Mouse (Mus musculus) right cerebral cortex, postnatal 4 days (tissue): ENCODE measurements at regions not wholly inside any gene's neighbourhood (a gene's known extent, or its start where the extent isn't known, plus 50 kb on each side); places are given as distances from the start of the nearest gene placed in this dataset.

Source experiments
- DNase-seq: peaks from one replicate; pipeline ENCODE4 v3.0.0-alpha.2; 2022

GRCm38 (mm10) chr4:10149911-10150310 is 724.4 kb upstream of the 2610301B20Rik start:
- no peak for DNase-seq

- peak; percentile 22 for DNase-seq
Measured at GRCm38 (mm10) chr4:10150501-10150900, 723.8 kb upstream of the 2610301B20Rik start.

- DNase-seq = no peak
Measured at GRCm38 (mm10) chr4:10155705-10156390, 718.5 kb upstream of the 2610301B20Rik start.

GRCm38 (mm10) chr4:10189896-10190295 is 684.4 kb upstream of the 2610301B20Rik start:
- DNase-seq = no peak

GRCm38 (mm10) chr4:10197245-10197943 is 676.9 kb upstream of the 2610301B20Rik start:
- no peak for DNase-seq

- DNase-seq = no peak
Measured at GRCm38 (mm10) chr4:10201835-10202234, 672.5 kb upstream of the 2610301B20Rik start.

- DNase-seq = no peak
Measured at GRCm38 (mm10) chr4:10204224-10204623, 670.1 kb upstream of the 2610301B20Rik start.

GRCm38 (mm10) chr4:10209324-10209923 is 664.9 kb upstream of the 2610301B20Rik start:
- no peak for DNase-seq

GRCm38 (mm10) chr4:10211303-10211702 is 663.0 kb upstream of the 2610301B20Rik start:
- no peak for DNase-seq

- no peak for DNase-seq
Measured at GRCm38 (mm10) chr4:10235324-10235723, 639.0 kb upstream of the 2610301B20Rik start.

GRCm38 (mm10) chr4:10242117-10242516 is 632.2 kb upstream of the 2610301B20Rik start:
- DNase-seq = no peak

- no peak for DNase-seq
Measured at GRCm38 (mm10) chr4:10242909-10243308, 631.4 kb upstream of the 2610301B20Rik start.

- no peak for DNase-seq
Measured at GRCm38 (mm10) chr4:10254029-10254690, 620.1 kb upstream of the 2610301B20Rik start.

GRCm38 (mm10) chr4:10257537-10257936 is 616.8 kb upstream of the 2610301B20Rik start:
- no peak for DNase-seq

GRCm38 (mm10) chr4:10260351-10260750 is 613.9 kb upstream of the 2610301B20Rik start:
- no peak for DNase-seq

- DNase-seq = no peak
Measured at GRCm38 (mm10) chr4:10265942-10266341, 608.4 kb upstream of the 2610301B20Rik start.

- DNase-seq = no peak
Measured at GRCm38 (mm10) chr4:10285562-10285961, 588.7 kb upstream of the 2610301B20Rik start.

GRCm38 (mm10) chr4:10290326-10290725 is 584.0 kb upstream of the 2610301B20Rik start:
- DNase-seq = no peak

- no peak for DNase-seq
Measured at GRCm38 (mm10) chr4:10295012-10295530, 579.2 kb upstream of the 2610301B20Rik start.

- DNase-seq = no peak
Measured at GRCm38 (mm10) chr4:10296220-10296619, 578.1 kb upstream of the 2610301B20Rik start.

- no peak for DNase-seq
Measured at GRCm38 (mm10) chr4:10311886-10312285, 562.4 kb upstream of the 2610301B20Rik start.

- DNase-seq = no peak
Measured at GRCm38 (mm10) chr4:10315144-10315543, 559.2 kb upstream of the 2610301B20Rik start.

- DNase-seq = no peak
Measured at GRCm38 (mm10) chr4:10315875-10316274, 558.4 kb upstream of the 2610301B20Rik start.
